Mouse (Mus musculus) lung, adult 2 months (tissue): ENCODE data around the gene Psmc3ip. TPM values are rescaled to one million over a fixed set of nuclear protein-coding genes. Genes with fewer than 3 reads are reported as not detected.
A peak's percentile ranks its signal among the peaks of the same experiment; 100 is the strongest.

ENCODE experiments used
- DNase-seq: peaks from one replicate; pipeline ENCODE4 v3.0.0; 2022
- H3K4me1 ChIP-seq: fragments of 200-500 bp; 2 replicates; pipeline ENCODE4 v1.6.1; 2011; ENCODE audit warnings: low read length; ENCODE audit not compliant: control insufficient read depth, insufficient read depth
- H3K4me3 ChIP-seq: fragments of 200-500 bp; replicated peaks from 2 replicates; pipeline ENCODE3; 2011; ENCODE audit warnings: low read depth, mild to moderate bottlenecking, control low read depth, low read length; ENCODE audit errors: extremely low read depth
- CTCF ChIP-seq: fragments of 200-500 bp; IDR thresholded peaks from 2 replicates; pipeline ENCODE4 v1.5.1; 2011; ENCODE audit warnings: mild to moderate bottlenecking, low read length, control low read depth; ENCODE audit not compliant: insufficient read depth
- POLR2A ChIP-seq: fragments of 200-500 bp; IDR thresholded peaks from 2 replicates; pipeline ENCODE4 v1.6.1; 2011; ENCODE audit warnings: low read depth, mild to moderate bottlenecking, control low read depth, low read length, borderline replicate concordance; ENCODE audit errors: extremely low read depth
- WGBS: fragments of 180-500 bp; shearing (Covaris S2); methylation state at CpG from one replicate; pipeline ENCODE4 v1.1.7; 2018; 5-methylcytosine and 5-hydroxymethylcytosine counted together
- polyA plus RNA-seq: library from polyadenylated mRNA; depleted of rRNA; stranded (reverse); fragments of >200 nt; gene quantifications from 2 replicates; pipeline ENCODE4 v1.2.3, GENCODE M21; 2012; rRNA removed

Gene Psmc3ip
- polyA plus RNA-seq, 1 experiment = 1.5 TPM

DNA sequence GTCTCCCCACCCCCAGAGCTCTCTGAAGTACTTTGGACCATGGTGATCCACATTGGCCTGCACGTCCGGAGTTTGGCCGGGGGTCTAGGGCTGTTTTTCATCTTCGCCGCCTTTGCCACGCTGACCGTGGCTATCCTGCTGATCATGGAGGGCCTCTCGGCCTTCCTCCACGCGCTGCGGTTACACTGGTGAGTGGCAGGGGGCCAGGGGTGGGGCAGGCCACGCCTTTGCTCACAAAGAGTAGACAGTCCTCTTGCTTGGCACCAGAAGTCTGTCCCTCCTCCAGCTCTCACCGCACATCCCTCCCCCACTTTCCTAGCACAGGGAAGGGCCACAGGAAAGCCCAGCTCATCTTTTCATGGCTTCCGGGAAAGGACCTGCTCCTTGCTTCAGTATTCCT lies 39.8 kb downstream of the Psmc3ip start:
- 53% methylated on average over 14 of the region's 14 CpGs for WGBS
- H3K4me1 ChIP-seq = peaks cover 28% of the 10 kb centered on the region
- no peak for TF ChIP-seq POLR2A
- no peak for TF ChIP-seq CTCF
- H3K4me3 ChIP-seq = no peak overlapping the region
- no peak for DNase-seq

DNA sequence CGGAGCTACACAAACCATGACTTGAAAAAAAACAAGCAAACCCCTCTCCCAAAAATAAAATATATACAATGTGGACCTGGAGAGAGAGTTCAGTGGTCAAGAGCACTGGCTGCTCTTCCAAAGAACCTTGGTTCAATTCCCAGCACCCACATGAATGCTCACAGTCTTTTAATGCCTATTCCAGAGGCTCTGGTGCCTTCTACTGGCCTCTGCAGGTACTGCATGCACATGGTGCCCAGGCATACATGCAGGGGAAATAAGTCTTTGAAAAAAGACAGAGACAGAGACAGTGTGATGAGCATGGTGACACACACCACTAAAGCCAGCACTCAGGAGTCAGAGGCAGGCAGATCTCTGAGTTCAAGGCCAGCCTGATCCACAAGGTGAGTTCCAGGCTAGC lies 41.3 kb downstream of the Psmc3ip start:
- DNase-seq = no peak
- WGBS = 97% methylated on average over 1 of the region's 1 CpGs
- Histone ChIP-seq H3K4me3 (no peak overlapping the region), H3K4me1 (peaks cover 21% of the 10 kb centered on the region)
- TF ChIP-seq POLR2A (no peak), CTCF (peak; percentile 45)

DNA sequence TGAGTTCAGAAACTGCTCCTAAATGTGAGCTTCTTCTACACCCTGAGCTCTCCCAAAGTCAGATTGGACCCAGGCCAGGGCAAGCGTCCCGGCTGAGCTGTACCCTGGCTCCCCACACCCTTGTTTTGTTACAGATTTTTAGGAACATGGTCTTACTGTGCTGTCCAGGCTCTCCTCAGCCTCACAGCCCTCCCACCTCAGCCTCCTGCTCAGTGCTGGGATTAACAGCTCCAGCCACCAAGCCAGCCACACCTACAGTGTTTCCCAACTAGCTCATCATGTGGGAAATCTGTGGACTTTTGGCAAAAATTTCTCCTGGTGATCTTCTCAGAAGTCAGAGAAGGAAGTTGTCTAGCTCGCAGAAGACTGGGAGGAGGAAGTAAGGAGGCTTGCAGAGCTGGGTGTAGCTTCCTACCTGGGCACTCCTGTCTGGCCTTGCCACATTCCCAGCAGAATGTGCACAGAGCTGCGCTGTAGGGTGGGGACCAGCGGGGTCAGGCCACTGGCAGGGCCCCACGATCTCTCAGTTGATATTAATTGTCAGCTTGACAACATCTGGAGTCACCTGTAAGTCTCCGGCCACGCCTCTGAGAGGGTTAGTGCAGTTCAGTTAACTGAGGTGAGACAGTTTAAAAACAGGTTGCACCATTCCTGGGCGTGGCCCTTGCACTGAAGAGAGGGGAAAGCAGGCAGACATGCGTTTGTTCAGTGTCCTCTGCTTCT lies 42.3 kb downstream of the Psmc3ip start:
- no peak for DNase-seq
- TF ChIP-seq POLR2A = no peak
- TF ChIP-seq CTCF = no peak
- 49% methylated on average over 10 of the region's 10 CpGs for WGBS

DNA sequence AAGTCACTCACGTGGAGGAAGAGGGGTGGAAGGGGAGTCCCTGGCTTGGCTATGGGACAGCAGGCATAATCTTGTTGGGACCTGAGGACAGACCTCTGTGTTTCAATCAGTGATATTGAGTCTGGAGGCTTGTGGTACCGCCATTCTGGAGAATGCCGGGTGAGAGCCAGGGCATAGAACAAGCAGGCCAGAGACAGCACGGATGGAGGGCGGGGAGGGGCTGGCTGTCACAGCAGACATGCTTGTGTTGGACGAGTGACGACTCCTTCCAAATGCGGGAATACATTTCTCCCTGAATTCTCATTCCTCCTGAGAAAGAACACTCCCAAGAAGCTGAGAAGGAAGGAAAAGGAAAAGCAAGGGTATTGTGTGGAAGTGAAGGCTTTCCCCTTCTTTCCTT lies 43.6 kb downstream of the Psmc3ip start:
- Histone ChIP-seq H3K4me3 (no peak overlapping the region), H3K4me1 (peaks cover 6% of the 10 kb centered on the region; the same call in 1 of the 2 replicates)
- TF ChIP-seq POLR2A = no peak
- no peak for TF ChIP-seq CTCF
- WGBS = 83% methylated on average over 8 of the region's 8 CpGs
- no peak for DNase-seq

More for the DNA sequence above, 42.3 kb downstream of the Psmc3ip start:
- no peak overlapping the region for H3K4me3 ChIP-seq
- H3K4me1 ChIP-seq = peaks cover 14% of the 10 kb centered on the region

DNA sequence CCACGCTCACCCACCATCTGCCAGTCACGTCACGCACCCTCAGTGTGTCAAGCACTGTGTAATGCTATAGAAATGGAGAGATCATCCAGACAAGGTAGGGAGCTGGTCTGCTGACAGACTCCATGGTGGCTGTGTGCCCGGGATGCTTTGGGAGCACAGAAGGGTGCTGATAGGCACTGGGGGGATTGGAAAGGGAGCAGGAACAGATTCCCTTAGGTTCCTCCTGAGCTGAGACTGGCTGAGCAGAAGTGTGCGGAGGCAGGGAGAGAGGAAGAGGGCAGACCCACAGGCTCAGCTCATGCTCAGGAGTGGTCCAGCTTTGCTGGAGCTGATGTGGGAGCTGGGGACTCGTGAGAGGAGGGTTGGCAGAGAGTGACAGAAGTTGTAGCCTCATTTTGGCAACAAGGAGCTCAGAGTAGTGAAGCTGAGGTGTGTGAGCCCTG lies 44.2 kb downstream of the Psmc3ip start:
- TF ChIP-seq CTCF (no peak), POLR2A (no peak)
- WGBS = 86% methylated on average over 6 of the region's 6 CpGs
- no peak for DNase-seq
- Histone ChIP-seq H3K4me3 (no peak overlapping the region), H3K4me1 (peaks cover 9% of the 10 kb centered on the region; the same call in 1 of the 2 replicates)

DNA sequence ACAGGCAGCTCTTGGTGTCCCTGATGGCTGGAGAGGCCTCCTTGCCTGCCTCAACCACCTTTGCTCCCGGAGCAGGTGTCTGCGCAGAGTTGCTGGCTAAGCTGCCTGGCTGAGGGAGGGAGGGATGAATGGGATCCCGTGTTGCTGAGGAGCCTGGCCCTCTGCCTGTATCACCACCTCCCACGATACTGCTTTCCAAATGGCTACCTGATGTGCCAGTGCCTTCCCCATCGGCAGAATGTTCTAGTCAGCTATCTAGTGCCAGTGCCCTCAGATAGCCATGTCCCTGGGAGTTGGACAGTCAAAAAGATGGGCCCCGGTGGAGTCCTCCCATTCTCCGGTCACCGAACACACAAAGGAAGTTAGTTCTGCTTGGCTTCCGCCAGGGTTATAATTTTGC lies 44.9 kb downstream of the Psmc3ip start:
- no peak for TF ChIP-seq POLR2A
- no peak for TF ChIP-seq CTCF
- no peak overlapping the region for H3K4me3 ChIP-seq
- peaks cover 4% of the 10 kb centered on the region; the same call in 1 of the 2 replicates for H3K4me1 ChIP-seq
- no peak for DNase-seq
- 88% methylated on average over 9 of the region's 9 CpGs for WGBS

DNA sequence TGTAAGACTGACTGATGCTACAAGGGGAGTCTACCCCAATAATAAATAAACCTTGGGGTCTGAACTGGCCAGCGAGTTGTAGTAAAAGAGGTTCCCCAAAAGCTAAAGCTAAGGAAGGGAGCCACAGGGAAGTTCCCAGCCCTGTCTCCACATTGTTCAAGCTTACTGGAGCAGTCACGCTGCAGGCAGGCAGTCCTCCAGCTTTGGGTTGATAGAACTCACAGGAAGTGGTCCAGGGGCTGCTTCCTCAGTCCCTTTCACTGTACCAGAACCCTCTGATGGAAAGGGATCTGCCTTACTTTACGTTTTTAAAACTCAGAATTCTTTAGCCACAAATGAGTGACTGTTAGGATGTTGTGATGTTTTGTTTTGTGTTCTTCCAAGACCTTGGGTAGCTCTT lies 47.7 kb downstream of the Psmc3ip start:
- no peak for TF ChIP-seq CTCF
- DNase-seq = no peak
- Histone ChIP-seq H3K4me1 (peaks cover 4% of the 10 kb centered on the region; the same call in 1 of the 2 replicates), H3K4me3 (no peak overlapping the region)
- 67% methylated on average over 3 of the region's 3 CpGs for WGBS

DNA sequence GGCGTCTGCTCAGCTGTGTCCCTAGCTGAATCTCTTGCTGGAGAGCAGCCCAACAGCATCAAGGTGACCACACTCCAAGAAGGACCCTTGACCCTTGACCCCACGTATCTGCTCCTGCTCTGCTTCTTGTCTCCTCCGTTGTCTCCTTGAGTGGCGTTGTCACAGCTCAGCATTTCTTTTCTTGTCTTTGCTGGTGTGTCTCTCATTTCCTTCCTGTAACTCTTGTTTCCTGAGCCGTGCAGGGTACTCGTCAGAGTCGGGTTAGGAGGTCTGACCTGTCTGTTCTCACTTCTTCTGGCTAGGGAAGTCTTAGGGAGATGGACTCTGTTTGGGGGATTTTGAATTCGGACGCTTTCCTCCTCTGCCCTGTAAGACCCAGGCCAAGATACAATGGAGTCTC lies 48.8 kb downstream of the Psmc3ip start:
- no peak for TF ChIP-seq POLR2A
- TF ChIP-seq CTCF = no peak
- H3K4me3 ChIP-seq = no peak overlapping the region
- 37% methylated on average over 9 of the region's 9 CpGs for WGBS
- DNase-seq = no peak
- peaks cover 4% of the 10 kb centered on the region; the same call in 1 of the 2 replicates for H3K4me1 ChIP-seq

DNA sequence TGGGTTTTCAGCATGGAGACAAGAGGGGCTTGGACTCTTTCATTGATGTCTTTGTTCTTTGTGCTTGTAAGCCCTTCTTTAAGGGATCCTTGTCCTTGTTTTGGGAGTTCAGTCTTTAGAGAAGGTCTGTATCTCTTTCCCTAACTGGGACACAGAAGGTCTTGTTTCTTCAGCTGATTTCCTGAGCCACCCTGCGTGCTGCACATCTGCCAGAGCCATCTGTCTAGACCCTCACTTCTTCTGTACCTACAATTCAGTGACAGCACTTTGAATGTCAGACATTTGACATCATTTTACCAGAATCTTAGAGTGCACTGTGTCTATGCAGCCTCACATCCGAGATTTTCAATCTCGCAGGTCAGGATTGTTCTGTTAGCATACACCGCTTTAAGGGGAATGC lies 49.4 kb downstream of the Psmc3ip start:
- H3K4me1 ChIP-seq = peaks cover 4% of the 10 kb centered on the region; the same call in 1 of the 2 replicates
- no peak overlapping the region for H3K4me3 ChIP-seq
- no peak for TF ChIP-seq CTCF
- TF ChIP-seq POLR2A = no peak
- no peak for DNase-seq
- WGBS = 84% methylated on average over 4 of the region's 4 CpGs

Other genes with a start within 250 kb of the Psmc3ip start
- 38.8 and 44.7 TPM in 2 replicates for gene Stat5b, start 244.7 kb downstream of the Psmc3ip start, polyA plus RNA-seq
- gene Stat5a, start 236.1 kb downstream of the Psmc3ip start, polyA plus RNA-seq = 19.0 and 20.4 TPM in 2 replicates
- 115 and 147 TPM in 2 replicates for gene Stat3, start 155.9 kb downstream of the Psmc3ip start, polyA plus RNA-seq
- gene Cavin1, start 124.5 kb downstream of the Psmc3ip start, polyA plus RNA-seq = 270 and 280 TPM in 2 replicates
- 81.9 and 102 TPM in 2 replicates for gene Atp6v0a1, start 86.0 kb downstream of the Psmc3ip start, polyA plus RNA-seq
- 32.2 and 33.5 TPM in 2 replicates for gene Naglu, start 25.4 kb downstream of the Psmc3ip start, polyA plus RNA-seq
- 0.17 and 0.29 TPM in 2 replicates for gene Hsd17b1, start 17.0 kb downstream of the Psmc3ip start, polyA plus RNA-seq
- 40.2 and 43.9 TPM in 2 replicates for gene Coasy, start 12.9 kb downstream of the Psmc3ip start, polyA plus RNA-seq
- gene Mlx, start 8.2 kb downstream of the Psmc3ip start, polyA plus RNA-seq = 25.5 and 47.0 TPM in 2 replicates
- 47.6 and 58.8 TPM in 2 replicates for gene Retreg3, start 24.5 kb upstream of the Psmc3ip start, polyA plus RNA-seq
- gene Tubg1, start 24.5 kb upstream of the Psmc3ip start, polyA plus RNA-seq = 10.7 and 14.4 TPM in 2 replicates
- gene Tubg2, start 60.5 kb upstream of the Psmc3ip start, polyA plus RNA-seq = 2.4 and 3.2 TPM in 2 replicates
- gene Cntnap1, start 75.1 kb upstream of the Psmc3ip start, polyA plus RNA-seq = 2.6 and 2.7 TPM in 2 replicates
- 41.2 and 47.4 TPM in 2 replicates for gene Plekhh3, start 75.9 kb upstream of the Psmc3ip start, polyA plus RNA-seq
- 0.45 and 0.62 TPM in 2 replicates for gene Ccr10, start 80.0 kb upstream of the Psmc3ip start, polyA plus RNA-seq
- 38.9 and 50.1 TPM in 2 replicates for gene Ezh1, start 131.0 kb upstream of the Psmc3ip start, polyA plus RNA-seq
- gene Ramp2, start 150.6 kb upstream of the Psmc3ip start, polyA plus RNA-seq = 710 and 828 TPM in 2 replicates
- gene Vps25, start 158.3 kb upstream of the Psmc3ip start, polyA plus RNA-seq = 82.9 and 97.4 TPM in 2 replicates
- 6.5 and 10.4 TPM in 2 replicates for gene Wnk4, start 165.1 kb upstream of the Psmc3ip start, polyA plus RNA-seq
- 0.22 and 0.59 TPM in 2 replicates for gene Cntd1, start 183.6 kb upstream of the Psmc3ip start, polyA plus RNA-seq
- 194 and 283 TPM in 2 replicates for gene Coa3, start 183.7 kb upstream of the Psmc3ip start, polyA plus RNA-seq
- gene Becn1, start 206.8 kb upstream of the Psmc3ip start, polyA plus RNA-seq = 70.3 and 97.9 TPM in 2 replicates
- 30.6 and 40.4 TPM in 2 replicates for gene Psme3, start 220.8 kb upstream of the Psmc3ip start, polyA plus RNA-seq
- 3.3 and 3.6 TPM in 2 replicates for gene Aoc2, start 229.6 kb upstream of the Psmc3ip start, polyA plus RNA-seq
- gene Aoc3, start 235.2 kb upstream of the Psmc3ip start, polyA plus RNA-seq = 11.5 and 15.3 TPM in 2 replicates